Mouse (Mus musculus) frontal cortex, postnatal 25 days (tissue): ENCODE data around the gene Gstp3.
"Not testable (repeated sequence)": the region's sequence is repeated elsewhere in the genome, so short reads cannot be mapped to it uniquely, and the experiment has no call there.

Experiments used
- DNase-seq, 2 experiments: peaks; one replicate each; pipeline ENCODE4 v3.0.0; 2022; ENCODE audit warnings: low spot score in 2 of 2

The Gstp3 gene

GRCm38 (mm10) chr19:4060899-4061465, 1.6 kb upstream of the Gstp3 start:
- no peak for DNase-seq

DNA sequence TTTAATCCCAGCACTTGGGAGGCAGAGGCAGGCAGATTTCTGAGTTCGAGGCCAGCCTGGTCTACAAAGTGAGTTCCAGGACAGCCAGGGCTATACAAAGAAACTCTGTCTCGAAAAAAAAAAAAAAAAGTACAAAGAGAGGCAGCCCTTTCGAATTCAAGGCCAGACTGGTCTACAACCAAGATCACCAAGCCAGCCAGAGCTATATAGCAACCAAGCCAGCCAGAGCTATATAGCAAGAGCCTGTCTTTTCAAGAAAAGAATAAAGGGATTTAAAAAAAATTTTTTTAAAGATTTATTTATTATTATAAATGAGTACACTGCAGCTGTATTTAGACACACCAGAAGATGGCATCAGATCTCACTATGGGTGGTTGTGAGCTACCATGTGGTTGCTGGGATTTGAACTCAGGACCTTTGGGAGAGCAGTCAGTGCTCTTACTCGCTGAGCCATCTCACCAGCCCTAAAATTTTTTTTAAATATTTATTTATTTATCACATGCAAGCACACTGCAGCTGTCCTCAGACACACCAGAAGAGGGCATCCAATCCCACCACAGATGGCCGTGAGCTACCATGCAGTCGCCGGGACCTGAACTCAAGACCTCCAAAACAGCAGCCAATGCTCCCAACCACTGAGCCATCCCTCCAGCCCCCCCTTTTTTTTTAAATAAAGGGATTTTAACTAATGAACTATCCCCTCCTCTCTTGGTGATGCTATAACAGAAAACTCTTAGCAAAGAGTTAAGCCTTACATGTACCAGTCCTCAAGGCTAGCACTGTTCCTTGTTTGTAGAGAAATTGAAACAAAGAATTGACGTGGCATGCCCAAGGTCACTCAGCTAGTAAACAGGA, 902 bp upstream of the Gstp3 start:
- not testable (repeated sequence) for DNase-seq

GRCm38 (mm10) chr19:4058581-4058980, 788 bp downstream of the Gstp3 start:
- DNase-seq: no peak

DNA sequence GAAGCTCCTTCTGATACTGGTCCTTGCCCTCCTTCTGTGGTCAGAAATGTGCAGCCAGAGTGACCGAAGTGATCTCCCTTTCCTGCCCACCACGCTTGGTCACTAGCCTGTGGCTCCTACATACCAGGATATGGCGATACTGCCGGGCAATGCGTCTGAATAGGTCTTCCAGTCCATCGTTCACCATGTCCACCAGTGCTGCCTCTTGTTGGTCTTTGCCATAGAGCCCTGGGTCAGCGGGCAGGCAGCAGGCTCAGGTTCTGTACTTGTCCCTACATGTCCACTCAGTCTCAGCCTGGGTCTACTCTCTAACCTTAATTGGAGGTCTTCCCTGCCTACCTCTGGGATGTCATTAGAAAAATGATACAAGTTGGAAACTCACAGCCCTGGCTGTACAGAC, 1.4 kb downstream of the Gstp3 start:
- DNase-seq: no peak

- DNase-seq: no peak
Measured at GRCm38 (mm10) chr19:4057389-4057788, 2.0 kb downstream of the Gstp3 start.

- DNase-seq: no peak
Measured at GRCm38 (mm10) chr19:4056727-4057126, 2.6 kb downstream of the Gstp3 start.

DNA sequence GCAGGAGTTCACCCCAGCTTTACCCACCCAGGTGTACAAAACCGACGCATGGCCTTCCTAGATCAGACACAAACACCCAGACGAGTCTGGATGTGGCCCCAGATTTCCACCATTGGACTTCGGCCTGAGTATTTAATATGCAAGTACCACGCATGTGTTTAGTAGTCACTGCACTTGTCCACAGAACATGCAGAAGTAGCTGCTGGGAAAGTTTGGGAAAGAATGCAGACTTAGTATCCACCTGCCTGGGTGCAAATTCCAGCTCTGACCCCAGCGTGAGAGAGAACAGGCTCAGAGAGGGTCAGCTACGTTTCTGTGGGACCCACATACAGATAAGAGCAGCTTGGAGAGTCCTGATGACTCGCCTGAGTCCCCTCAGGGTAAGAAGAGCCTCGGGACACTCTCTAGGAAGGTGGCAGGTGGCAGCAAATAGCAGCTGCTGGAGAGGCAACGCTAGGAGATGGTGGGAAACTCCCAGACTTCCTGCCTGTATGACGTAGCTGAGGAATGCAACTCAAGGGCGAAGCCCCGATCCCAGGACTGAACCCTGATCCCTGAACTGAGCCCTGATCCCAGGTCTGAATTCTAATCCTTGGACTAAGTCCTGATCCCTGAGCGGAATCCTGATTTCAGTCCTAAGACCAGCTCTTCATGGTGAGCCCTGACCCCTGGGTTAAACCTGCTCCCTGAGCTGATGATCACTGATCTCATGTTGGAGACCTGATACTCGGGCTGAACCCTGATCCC, 3.2 kb downstream of the Gstp3 start:
- DNase-seq: no peak

- DNase-seq: no peak
Measured at GRCm38 (mm10) chr19:4055216-4055946, 4.0 kb downstream of the Gstp3 start.

- no peak for DNase-seq
Measured at GRCm38 (mm10) chr19:4054613-4055012, 4.8 kb downstream of the Gstp3 start.

DNA sequence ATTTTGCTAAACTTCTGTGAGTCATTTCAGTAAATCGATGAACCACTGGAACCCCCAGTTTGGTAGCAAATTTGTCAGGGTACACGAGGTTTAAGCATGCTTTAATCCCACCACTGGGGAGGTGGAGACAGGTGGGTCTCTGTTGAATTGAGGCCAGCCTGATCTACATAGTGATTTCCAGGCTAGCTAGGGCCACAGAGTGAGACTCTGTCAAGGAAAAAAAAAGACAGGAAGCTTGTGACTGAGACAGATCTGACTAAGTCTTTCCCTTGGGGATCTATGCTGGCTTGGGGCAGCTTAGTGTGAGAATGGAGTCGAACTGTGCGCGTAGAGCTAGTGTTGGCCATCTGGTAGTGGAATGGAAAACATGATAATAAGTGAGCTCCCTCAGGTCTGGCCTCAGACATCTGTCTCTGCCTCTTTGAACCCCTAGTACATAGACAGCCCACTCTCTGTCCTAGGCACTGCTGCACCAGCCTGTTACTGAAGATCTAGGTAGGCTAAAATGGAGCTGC, 6.8 kb downstream of the Gstp3 start:
- no peak for DNase-seq

- peak in 1 of 2 experiments; percentile 50 for DNase-seq
Measured at GRCm38 (mm10) chr19:4051741-4052515, 7.4 kb downstream of the Gstp3 start.

GRCm38 (mm10) chr19:4051016-4051415, 8.4 kb downstream of the Gstp3 start:
- DNase-seq: no peak

GRCm38 (mm10) chr19:4049069-4049468, 10.3 kb downstream of the Gstp3 start:
- DNase-seq: not testable (repeated sequence)

DNA sequence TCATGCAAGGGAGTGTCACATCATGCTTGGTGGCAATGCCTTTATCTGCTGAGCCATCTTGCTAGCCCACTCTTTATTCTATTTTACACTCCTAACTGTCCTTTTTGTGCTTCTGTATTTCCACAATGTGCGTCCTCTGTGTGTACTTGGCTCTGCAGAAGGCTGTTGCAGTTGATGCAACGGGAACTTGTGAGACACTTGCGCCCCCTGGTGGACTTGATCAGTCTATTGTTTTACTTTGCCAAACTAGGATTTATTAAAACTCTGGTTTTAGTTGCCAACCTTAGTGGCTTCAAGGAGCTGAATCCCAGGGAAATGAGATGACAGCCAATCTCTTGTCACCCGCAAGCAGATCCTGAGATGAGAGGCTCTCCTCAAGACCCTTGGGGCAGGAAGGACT, 11.5 kb downstream of the Gstp3 start:
- DNase-seq: peak; percentile 49 to 65

- DNase-seq: no peak
Measured at GRCm38 (mm10) chr19:4046866-4047254, 12.5 kb downstream of the Gstp3 start.

DNA sequence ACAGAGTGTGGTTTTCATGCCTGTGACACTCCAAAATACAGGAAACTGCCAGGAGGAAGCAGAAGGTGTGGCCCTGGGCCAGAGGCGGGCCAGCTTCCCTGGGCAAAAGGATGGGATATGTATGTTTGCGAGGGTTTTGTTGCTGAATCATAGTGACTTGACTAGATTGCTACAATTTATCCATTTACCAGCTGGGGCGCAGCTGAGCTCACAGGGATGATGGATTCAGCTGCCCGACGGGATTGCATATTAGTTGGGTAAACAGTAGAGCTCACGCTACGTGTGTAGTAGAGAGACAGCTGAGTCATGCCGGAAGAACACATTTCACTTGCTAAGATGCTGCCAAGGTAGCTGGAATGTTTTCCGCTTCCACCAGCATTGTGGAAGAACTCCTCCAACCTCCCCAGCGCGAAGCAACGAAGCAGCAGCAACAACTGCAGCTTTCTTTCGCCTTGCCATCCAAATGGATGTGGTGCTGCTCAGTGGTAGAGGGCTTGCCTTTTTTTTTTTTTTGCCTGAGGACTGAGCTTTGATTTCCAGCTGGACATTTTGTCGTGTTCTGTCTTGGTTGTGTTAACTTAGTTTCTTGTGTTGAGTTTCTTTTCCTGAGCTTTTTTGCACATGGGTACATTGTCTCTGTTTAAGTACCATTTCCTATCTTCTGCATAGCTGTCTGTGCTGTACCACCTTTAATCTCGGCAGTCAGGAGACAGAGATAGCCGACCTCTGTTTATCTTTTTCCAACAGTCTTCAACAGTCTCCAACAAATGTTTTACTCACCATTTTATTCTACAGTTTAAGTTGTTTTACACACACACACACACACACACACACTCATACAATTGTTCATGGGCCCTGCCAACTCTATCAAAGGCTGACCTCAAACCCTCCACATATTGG, 13.2 kb downstream of the Gstp3 start, which contains the start of gene Gstp2:
Gene Gstp2 (minus strand): TSS at position 58 of the 900 bp plus-strand sequence.
- DNase-seq: peak; percentile 55 to 56

- DNase-seq: not testable (repeated sequence)
Measured at GRCm38 (mm10) chr19:4044109-4044508, 15.3 kb downstream of the Gstp3 start.

DNA sequence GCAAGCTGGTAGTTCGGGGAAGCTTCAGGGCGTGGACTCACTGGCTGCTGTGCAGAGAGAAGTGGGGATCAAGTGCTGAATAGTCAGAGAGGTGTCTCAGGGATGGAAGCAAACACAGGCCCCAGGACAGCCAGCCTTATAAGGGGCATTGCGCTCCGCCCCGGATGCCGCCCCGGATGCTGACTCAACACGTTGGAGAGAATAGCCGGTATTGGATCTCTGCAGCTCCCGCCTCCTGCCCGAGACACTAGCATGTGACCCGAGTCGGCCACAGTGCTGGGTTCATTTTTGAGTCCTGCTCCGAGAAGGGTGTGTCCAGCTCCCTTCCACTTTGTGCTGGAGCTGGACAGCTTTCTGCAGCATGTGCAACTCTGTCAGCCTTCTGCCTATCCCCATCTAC, 17.2 kb downstream of the Gstp3 start:
- no peak for DNase-seq

GRCm38 (mm10) chr19:4041500-4041899, 17.9 kb downstream of the Gstp3 start:
- DNase-seq: peak in 1 of 2 experiments; percentile 2

- DNase-seq: not testable (repeated sequence)
Measured at GRCm38 (mm10) chr19:4040941-4041340, 18.4 kb downstream of the Gstp3 start.
